Mouse (Mus musculus) lung, adult 18-20 months (tissue): Measurements from ENCODE around the gene Nabp2.

Experiments used
- DNase-seq, 2 experiments: peaks; one replicate each; pipeline ENCODE4 v3.0.0; 2022; ENCODE audit warnings: mixed read lengths in 2 of 2

Nabp2 gene

DNA sequence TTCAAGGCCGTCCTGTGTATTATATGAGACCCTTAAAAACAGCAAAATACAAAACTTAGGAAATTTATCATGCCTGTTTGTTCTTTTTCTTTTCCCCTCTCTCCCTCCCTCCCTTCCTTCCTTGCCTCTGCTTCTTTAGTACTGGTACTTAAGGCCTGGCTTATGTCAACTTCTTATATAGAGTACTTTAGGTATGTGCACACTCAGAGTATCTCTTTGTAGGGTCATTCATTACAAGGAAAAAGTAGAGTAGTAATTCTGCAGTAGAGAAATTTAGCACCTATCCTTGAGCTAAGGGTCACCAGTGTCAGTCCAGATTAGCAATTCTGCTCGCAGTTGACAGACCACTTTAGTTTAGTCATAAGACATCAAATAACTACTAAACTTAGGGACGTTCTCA lies 14.0 kb upstream of the Nabp2 start:
- no peak for DNase-seq

DNA sequence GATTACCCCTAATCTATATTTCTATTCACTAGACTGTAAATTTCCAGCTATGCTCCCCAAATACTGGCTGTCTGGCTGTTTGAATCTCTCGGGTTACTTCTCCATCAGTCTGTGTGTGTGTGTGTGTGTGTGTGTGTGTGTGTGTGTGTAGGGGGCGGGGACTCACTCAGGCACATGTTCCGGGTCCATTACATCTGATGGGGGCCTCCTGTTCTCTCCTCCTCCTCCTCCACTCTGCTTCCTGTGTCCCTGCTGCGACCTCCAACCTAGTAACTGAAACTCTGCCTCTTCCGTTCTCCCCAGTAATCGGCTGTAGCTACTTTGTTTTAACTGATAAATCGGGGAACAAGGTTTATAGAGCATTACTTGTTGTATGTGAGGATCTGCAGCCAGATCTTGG lies 13.3 kb upstream of the Nabp2 start:
- no peak for DNase-seq

DNA sequence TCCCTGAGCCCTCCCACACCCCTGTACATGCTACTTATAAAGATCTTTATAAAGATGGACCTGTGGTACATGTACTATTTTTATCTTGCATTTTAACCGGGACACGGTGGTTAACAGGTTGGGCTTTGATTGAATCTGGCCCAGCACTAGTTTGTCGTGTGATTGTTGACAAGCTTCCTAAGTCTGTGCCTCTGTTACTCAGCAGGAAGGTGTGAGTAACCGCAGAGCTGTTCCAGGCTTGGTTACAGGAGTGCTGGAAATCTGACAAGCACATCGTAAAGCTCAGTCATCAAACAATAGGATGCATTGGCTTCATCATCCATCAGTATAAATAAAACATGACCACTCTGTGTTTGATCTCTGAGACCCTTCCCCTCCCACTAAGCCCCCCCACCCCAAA lies 11.1 kb upstream of the Nabp2 start:
- no peak for DNase-seq

DNA sequence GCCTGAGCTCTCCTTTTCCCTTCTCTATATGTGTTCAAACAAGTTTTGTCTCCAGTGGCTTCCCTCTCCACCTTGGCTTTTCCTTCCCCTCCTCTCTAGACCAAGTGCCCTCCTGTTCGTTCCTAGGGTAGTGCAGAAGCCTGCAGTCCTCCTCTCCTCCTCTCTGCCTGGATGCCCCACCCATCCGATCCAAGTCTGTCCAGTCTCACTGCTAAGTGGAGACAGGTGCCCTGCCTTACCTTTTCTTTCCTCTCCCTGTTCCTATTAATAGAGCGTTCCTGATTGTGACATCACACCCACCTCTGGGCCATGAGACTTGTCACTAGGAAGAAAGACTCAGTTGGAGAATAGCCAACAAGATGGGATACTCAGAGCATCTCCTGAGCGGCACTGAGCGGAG lies 3.6 kb upstream of the Nabp2 start:
- no peak for DNase-seq

DNA sequence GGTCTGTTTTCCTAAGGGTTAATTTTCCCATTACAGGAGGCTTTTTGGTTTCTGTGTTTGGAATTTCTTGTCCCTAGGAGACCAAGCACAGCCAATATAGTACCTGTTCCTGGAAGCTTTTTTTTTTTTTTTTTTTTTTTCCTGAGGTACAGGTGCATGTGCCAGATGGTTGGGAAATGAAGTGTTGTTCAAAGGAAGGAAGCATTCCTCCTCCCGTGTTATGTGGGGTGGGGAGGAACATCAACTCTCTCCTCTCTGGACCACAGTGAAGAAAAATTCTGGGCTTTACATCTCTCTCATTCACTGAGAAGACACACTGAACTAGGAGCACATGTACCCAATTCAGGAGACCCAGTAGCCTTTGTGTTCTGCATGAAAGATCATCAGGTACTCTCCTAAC lies 1.8 kb upstream of the Nabp2 start:
- no peak for DNase-seq

DNA sequence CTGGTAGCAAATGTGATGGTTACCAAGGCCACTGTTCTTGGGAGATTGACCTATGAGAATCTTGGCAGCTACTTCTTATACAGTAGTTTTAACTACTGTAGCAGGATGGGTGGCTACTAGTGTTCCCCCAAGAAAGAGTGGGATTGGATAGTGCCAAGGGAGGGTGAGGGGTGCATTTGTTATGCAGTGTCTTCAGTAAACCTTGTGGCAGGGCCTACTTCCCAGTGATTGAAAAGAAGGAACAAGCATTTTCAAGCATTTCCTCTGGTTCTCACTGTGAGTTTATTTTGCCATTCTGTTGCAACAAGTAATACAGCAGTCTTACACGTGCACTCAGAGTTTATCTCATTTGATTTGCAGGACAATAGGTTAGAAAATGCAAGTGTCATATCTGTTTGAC lies 1.3 kb upstream of the Nabp2 start:
- DNase-seq = no peak

DNA sequence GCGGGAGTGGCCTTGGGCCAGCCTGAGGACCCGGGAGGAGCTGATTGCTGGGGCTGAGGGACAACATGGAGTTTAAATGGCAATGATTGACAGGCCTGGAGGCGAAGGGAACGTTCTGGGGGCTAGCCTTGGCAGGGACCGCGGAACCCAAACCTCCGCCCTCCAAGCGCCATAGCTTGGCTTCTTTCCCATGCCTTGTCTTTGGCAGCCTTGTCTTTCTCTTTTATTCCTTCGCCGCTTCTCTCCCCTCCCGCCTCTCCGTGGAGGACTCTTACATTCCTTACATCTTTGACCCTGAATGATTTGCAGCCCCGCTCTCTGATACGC lies 726 bp upstream of the Nabp2 start:
- no peak for DNase-seq

DNA sequence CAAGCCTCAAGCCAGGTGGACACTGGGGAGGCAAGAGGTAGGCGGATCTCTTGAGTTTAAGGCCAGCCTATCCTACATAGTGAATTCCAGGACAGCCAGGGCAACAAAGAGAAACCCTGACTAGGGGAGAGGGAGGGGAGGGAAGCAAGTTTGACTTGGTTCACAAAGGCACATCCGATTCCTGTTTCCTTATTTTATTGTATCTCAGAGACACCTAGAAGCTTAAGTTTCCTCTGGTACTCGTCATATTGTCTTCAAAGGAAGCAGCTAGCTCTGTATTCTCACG lies 789 bp downstream of the Nabp2 start:
- no peak for DNase-seq

DNA sequence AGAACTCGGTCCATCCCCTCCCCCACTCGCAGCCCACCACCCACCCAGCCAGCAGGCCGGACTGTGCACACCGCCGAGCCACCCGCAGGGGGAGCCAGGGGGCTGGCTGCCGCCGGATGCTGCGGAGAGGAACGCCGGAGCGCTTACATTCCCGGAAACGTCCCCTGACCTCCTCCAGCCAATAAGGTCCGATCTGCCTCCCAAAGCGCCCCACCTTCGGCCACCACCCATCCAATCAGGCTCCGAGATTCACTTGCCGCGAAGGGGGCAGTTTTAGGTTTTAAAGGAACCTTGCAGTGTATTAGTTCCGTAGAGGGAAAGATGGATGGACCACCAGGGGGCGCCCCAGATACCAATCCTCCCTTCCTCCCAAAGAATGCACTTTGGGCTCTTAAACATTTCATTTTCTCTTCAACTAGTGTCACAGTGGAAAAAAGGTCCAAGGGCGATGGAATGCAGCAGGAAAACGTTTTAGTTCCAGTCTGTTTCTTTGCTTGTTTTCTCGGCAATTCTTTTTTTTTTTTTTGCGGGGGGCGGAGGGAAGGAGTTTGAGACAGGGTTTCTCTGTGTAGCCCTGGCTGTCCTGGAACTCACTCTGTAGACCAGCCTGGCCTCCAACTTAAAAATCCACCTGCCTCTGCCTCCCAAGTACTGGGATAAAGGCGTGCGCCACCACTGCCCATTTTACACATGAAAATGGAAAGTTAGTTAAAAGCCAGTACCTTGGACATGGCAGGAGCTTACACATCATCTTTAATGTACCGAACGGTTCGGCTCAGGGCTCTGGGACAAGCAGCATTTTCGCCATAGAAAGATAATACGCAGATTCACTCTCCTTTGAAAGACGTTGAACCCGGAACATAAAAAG lies 1.4 kb downstream of the Nabp2 start:
- peak; percentile 99 for DNase-seq

DNA sequence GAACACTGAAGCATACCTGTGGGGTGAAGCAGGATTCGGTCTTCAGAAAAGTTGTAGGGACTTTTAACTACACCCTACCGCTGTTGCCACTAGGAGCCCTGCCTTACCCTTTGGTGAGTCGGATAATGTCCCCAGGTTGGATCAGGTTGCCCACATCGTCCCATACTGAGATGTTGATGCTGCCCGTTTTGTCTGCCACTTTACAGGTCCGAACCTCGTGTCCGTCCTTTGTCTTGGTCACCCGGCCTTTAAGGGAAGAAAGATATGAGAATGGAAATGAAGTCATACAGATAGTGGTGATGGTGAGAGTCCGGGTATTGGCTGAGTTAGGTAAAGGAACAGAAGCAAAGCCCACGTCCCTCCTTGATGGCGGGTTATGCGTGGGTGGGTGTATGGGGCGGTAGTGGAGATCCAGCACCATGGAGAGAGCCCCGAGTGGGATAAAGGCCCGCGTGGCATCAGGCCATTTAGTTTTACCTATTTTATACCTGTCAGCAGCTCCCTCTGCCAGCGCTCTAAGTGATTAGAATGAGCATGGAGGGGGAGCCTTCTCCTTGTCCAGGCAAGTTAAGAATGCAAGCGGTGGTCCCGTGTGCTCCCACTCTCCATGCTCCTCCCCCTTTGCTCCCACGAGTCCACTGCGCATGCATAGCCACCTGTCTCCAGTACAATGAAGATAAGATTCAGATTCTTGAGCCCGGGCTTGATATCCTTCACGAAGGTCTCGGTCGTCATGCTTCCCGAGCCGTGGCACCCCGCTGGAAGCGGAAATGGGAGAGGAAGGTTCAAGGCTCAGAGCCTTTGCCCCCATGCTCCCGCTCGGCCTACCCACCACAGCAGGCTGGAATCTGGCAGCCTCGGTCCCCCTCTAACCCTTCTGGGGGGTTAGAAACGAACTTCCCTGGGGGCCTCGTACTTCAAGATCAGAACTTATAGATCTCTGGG lies 2.4 kb downstream of the Nabp2 start:
- peak; percentile 23 to 24 for DNase-seq

DNA sequence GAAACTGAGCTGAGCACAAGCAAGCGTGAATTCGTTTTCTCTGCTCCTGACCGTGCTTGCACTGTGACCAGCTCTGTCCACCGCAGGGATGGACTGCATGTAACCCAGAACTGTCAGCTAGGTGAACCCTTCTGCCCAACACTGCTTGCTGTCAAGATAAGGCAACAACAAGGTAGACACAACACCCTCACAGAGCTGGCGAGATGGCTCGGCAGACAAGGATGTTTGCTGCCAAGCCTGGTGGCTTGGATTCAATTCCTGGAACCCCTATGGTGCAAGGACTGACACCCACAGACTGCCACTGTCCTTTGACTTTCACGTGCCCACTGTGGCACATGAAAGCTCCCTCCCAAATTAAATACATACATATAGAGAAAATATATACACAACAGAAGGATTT lies 7.4 kb downstream of the Nabp2 start:
- DNase-seq = no peak

DNA sequence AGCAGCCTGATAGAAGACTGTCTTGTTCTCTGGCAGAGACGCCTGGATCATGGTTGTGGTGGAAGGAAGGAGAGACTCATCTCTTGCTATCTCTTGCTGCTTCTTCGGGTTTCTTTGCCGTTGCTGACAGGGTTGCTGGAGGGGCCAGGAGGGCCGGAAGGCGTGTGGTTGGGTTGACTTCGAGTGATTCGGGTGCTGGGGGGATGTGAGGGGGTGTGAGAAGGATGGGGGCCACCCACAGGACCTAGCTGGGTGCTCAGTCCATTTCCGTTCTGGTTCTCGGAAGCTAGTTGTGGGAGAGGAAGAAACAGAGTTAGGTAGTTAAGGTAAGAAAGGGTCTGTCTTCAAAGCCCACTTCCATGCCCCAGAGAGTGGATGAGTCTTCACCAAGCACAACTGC lies 9.7 kb downstream of the Nabp2 start:
- no peak for DNase-seq

DNA sequence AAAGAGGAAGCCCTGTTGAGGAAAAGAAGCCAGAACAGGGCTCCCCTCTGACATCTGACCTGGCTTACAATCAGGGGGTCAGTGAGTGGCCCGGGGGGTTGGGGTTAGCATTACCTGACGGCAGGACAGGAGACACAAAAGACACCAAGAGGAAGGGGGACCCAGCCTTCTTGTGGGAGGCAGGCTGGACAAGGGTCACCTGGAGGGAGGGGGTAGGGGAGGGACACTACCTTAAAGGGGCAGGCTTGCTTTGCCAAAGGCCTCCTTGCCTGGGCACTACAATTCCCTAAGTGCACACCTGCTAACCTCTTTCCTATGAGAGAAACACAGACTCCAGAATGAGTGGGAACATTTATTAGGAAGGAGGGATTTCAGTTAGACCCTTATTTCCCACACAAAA lies 10.2 kb downstream of the Nabp2 start, which contains the start of gene Slc39a5:
TSS of gene Slc39a5 (minus strand) at position 174 of the 400 bp plus-strand sequence.
- DNase-seq = no peak

DNA sequence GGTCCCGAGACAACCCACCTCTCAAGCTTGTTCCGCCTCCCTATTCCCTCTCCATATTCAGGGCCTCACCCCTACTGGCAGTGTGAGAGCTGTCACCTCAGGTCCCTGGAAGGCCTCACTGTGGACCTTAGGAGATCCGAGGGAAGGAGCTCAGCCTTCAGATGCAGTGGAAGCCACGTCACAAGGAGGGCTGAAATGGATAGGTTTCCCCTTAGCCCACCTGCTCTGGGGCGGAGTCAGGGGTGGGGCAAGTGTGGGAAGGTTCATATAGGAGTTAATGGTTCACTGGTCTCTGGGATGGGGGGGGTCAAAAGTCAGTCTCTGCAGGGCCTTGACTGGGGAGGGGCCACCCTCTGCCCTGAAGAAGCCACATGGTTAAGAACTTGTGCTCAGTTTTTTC lies 11.0 kb downstream of the Nabp2 start:
- DNase-seq = no peak

DNA sequence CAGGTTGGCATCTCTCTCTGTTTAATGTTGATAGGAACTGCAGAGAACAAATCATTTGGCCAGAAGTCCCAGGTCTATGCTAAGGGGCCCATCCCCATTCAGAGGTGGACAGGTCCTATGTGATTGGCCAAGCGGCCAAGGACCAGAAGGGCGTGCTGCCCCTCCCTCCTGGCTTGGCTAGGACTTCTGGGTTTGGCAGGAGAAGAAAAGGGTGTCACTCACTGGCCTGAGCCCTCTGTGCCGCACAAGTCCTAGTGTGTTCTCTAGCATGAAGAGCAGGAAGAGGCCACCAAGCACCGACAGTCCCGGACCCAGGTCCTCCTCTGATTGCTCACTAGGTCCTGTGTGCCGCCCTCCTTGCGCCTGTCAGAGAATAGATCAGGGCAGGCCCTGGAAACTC lies 13.8 kb downstream of the Nabp2 start:
- DNase-seq = peak in 1 of 2 experiments; percentile 26

DNA sequence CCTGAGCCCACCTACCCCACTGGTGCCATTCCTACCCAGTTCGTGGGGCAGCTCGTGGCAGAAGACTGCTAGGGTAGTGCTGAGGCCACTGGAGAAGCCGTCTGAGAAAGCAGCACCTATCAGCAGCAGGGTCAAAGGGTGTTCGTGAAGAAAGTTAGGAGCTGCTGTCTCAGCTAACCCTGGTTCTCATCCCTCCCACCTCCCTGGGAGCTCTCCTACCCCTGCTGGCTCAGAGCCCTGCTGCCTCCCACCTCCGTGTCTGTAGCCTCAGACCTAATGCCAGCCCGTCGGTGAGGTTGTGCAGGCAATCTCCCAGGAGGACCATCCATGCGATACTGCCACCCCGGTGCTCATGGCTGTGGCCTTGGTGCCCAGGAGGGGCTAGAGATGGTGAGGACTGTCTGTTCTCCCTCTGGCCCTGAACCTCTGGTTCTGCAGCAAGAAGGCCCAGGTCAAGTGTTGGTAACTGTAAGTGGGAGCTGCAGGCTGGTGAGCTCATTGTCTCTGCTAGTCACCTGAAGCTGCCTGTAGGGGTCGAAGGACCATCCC lies 14.5 kb downstream of the Nabp2 start:
- DNase-seq = no peak

DNA sequence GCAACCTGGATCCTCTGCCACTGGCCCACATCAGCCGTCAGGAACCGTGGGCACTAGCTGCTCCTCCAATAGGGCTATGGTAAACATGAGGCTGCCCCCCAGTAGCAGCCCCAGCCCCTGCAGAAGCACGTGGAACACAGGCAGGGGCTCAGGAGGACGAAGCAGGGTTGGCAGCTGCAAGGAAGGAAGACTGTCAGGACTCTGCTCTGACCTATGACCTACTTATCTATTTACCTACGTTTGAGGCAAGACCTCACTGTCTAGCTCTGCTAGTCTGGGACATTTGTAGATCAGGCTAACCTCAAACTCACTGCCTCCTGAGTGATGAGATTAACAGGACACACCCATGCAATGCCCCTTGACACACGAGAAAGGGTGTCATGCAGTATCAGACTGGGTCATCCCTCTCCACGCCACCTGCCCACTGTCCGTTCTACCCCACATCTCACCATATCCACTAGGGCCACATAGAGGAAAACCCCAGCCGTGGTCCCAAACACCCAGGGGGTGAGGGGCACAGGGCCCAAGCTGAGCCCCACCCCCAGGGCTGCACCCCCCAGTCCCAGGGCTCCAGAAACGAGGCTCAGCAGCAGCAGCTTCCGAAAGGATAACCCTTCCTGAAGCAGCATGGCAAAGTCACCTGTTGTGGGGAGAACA lies 15.1 kb downstream of the Nabp2 start:
- DNase-seq = no peak

DNA sequence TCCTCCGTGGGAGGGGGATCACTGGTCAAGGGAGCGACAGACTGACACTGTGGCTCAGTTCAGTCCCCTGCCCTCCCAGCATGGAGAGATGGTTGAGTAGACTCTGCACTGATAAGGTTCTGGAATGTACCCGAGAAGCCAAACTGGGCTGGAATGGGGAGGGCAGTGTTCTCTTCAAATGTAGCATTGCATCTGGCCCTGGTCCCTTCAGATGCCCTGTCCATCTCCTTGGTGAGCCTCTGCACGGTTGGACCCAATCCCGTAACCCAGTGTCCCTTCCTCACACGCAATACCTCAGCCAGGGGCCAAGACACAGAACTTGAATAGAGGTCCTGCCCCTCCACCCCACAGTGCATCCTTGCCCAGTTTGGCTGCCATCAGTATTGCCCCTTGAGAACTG lies 19.4 kb downstream of the Nabp2 start:
- DNase-seq = no peak

DNA sequence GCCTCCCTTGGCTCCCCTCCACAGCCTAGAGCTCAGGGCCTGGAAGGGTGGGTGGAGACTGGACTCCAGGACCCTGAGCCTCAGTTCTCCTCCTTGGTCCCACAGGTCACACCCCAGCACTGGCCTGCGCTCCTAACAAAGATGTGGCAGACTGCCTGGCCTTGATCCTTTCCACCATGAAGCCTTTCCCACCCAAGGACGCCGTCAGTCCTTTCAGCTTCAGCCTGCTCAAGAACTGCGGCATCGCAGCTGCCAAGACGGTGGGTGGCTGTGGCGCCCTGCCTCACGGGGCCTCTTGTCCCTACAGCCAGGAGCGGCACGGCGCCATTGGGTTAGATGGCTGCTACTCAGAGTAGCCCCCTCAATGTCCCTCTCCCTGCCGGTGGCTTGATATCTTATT lies 20.9 kb downstream of the Nabp2 start:
- no peak for DNase-seq

DNA sequence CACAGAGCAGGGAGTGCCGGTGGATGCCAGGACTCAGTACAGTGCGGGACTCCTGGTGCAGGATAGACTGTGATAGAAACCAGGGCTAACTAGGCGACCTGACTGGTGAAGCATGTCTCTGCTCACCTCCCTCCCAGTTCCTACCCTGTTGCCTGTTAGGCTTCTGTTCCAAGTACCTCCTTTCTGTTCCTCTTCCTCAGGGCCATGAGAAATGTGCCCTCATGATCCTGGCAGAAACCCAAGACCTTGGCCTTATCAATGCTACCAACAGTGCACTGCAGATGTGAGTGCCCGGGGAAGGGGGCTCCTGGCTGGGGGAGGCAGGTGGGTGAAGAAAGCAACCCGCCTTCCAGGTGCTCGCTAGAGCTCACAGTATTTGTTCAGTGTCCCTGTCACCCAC lies 21.7 kb downstream of the Nabp2 start:
- no peak for DNase-seq

DNA sequence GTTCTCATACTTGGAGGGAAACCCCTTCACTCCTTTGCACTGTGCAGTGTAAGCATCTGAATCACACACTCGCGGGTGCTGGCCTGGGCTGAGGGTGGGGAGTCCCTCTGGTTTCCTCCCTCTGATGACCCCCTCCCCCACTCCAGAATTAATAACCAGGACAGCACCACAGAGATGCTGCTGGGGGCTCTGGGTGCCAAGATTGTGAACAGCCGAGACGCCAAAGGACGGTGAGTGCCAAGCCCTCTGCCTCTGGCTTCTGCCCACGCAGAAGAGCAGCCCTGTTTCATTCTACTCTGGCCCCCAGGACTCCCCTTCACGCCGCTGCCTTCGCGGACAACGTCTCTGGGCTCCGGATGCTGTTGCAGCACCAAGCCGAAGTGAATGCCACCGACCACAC lies 22.4 kb downstream of the Nabp2 start:
- DNase-seq = no peak

DNA sequence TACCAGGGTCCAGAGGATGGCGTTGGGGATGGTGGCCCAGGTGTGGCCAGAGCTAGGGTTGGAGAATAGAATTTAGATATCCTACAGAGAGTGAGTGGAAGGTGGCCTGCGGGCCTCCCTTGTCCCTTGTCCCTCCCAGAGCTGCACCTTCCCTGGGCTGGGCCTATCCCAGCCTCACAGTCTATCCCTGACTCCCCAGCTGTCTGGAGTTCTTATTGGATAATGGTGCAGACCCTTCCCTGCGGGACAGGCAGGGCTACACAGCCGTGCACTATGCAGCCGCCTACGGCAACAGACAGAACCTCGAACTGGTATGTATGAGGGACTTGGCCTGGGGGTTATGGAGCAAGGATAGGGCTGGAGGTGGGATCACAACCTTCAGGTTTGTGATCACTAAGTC lies 25.4 kb downstream of the Nabp2 start:
- DNase-seq = no peak

DNA sequence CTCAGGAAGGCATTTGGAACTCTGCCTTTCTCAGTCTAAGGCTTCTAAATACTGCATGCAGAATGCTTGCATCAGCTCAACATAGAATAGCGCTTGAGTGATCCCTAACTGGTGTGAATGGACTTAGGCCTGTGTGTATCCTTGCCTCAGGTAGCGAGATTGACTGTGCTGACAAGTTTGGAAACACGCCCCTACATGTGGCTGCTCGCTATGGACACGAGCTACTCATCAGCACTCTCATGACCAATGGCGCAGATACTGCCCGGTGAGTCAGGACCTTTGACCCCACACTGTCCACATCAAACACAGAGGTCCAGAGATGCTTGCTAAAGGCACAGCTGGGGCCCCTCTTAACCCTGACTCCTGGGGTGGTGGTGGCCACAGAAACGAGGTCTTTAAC lies 28.8 kb downstream of the Nabp2 start:
- no peak for DNase-seq

DNA sequence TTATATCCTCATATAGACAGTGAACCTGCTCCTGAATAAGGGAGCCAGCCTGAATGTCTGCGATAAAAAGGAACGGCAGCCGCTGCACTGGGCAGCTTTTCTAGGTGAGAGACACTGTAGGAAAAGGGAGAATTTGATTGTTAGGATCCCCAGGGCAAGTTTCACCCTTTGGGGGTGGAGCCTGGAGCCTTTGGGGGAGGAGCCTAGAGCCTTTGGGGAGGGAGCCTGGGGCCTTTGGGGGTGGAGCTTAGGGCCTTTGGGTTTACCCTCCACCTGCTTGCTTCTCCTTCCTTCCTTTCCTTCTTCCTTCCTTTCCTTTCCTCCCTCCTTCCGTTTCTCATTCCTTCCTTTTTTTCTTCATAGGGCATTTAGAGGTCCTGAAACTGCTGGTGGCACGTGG lies 30.7 kb downstream of the Nabp2 start:
- DNase-seq = no peak
